Mouse (Mus musculus): ENCODE measurements at regions not wholly inside any gene's neighbourhood (a gene's known extent, or its start where the extent isn't known, plus 50 kb on each side); places are given as distances from the start of the nearest gene placed in this dataset.

DNA sequence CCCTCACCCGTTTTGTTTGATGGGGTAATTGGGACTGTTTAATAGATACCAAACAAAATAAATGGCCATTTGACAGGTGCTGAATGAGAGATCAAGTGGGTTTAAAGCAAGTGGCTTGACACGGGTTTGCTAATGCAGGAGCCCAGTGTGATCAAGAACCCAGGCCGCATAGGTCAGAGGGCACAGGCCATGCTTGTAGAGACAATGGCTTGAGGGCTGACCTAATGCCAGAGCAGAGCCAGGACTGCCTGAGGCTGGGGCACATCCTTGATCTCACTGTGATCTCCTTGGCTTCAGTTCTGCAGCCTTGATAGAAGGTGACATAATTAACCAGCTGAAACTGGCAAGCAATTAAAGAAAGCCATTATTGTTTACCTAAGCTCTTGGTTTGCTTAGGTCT, 420.0 kb downstream of the Fut8 start:
- H3K36me3 ChIP-seq (ENCODE audit: control insufficient read depth, insufficient read depth, low read length) = no peaks in the 10 kb centered on the region
- H3K27ac ChIP-seq (ENCODE audit: insufficient read depth, low read depth, low read length) = no peak overlapping the region
- no peaks in the 10 kb centered on the region for H3K4me1 ChIP-seq (ENCODE audit: control insufficient read depth, insufficient read depth, insufficient read length, low read length)
- no peak overlapping the region for H3K4me3 ChIP-seq (ENCODE audit: low read depth, low read length)
- WGBS = 71% methylated on average over 3 of the region's 3 CpGs
- H3K27me3 ChIP-seq (ENCODE audit: control insufficient read depth, insufficient read depth, low read length) = no peaks in the 10 kb centered on the region
- no peak for TF ChIP-seq POLR2A (IDR thresholded peaks at IDR 0.05; ENCODE audit: low read depth, low read length)
- TF ChIP-seq CTCF (IDR thresholded peaks at IDR 0.05; ENCODE audit: extremely low read depth, insufficient read length, insufficient replicate concordance, low read depth, low read length) = no peak

GRCm38 (mm10) chr12:77663180-77663579, 425.3 kb downstream of the Fut8 start:
- Histone ChIP-seq H3K4me3 (ENCODE audit: low read depth, low read length) (no peak overlapping the region), H3K27me3 (ENCODE audit: control insufficient read depth, insufficient read depth, low read length) (no peaks in the 10 kb centered on the region), H3K27ac (ENCODE audit: insufficient read depth, low read depth, low read length) (no peak overlapping the region), H3K36me3 (ENCODE audit: control insufficient read depth, insufficient read depth, low read length) (no peaks in the 10 kb centered on the region), H3K4me1 (ENCODE audit: control insufficient read depth, insufficient read depth, insufficient read length, low read length) (no peaks in the 10 kb centered on the region)
- WGBS = 84% methylated on average over 3 of the region's 3 CpGs
- TF ChIP-seq CTCF (IDR thresholded peaks at IDR 0.05; ENCODE audit: extremely low read depth, insufficient read length, insufficient replicate concordance, low read depth, low read length) (no peak), POLR2A (IDR thresholded peaks at IDR 0.05; ENCODE audit: low read depth, low read length) (no peak)

- no peaks in the 10 kb centered on the region for H3K36me3 ChIP-seq (ENCODE audit: control insufficient read depth, insufficient read depth, low read length)
- TF ChIP-seq CTCF (IDR thresholded peaks at IDR 0.05; ENCODE audit: extremely low read depth, insufficient read length, insufficient replicate concordance, low read depth, low read length) (no peak), POLR2A (IDR thresholded peaks at IDR 0.05; ENCODE audit: low read depth, low read length) (no peak)
- H3K4me3 ChIP-seq (ENCODE audit: low read depth, low read length) = no peak overlapping the region
- no peaks in the 10 kb centered on the region for H3K27me3 ChIP-seq (ENCODE audit: control insufficient read depth, insufficient read depth, low read length)
- no peak overlapping the region for H3K27ac ChIP-seq (ENCODE audit: insufficient read depth, low read depth, low read length)
- 63% methylated on average over 7 of the region's 7 CpGs for WGBS
- no peaks in the 10 kb centered on the region for H3K4me1 ChIP-seq (ENCODE audit: control insufficient read depth, insufficient read depth, insufficient read length, low read length)
Observed at GRCm38 (mm10) chr12:77663665-77664374, 425.9 kb downstream of the Fut8 start.

DNA sequence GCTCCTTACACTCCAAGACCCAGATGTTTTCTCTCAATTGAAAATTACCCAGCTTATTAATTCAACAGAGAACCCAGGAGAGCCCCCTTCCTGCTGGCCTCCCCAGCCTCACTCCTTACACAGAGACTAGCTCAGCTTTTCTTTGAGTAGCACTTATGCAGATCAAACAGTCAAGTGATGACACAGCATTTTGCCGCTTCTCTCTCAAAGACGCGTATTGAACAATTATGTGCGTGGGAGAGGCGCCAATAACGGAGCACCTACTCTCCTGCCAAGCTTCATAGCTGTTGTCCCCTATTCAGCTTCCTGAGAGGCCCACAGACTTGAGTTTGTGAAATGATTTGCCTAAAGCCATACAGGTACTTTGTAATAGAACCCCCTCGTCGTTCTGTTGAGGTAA, 428.5 kb downstream of the Fut8 start:
- H3K4me1 ChIP-seq (ENCODE audit: control insufficient read depth, insufficient read depth, insufficient read length, low read length) = no peaks in the 10 kb centered on the region
- H3K36me3 ChIP-seq (ENCODE audit: control insufficient read depth, insufficient read depth, low read length) = no peaks in the 10 kb centered on the region
- no peak for TF ChIP-seq POLR2A (IDR thresholded peaks at IDR 0.05; ENCODE audit: low read depth, low read length)
- TF ChIP-seq CTCF (IDR thresholded peaks at IDR 0.05; ENCODE audit: extremely low read depth, insufficient read length, insufficient replicate concordance, low read depth, low read length) = no peak
- WGBS = 72% methylated on average over 8 of the region's 8 CpGs
- no peak overlapping the region for H3K27ac ChIP-seq (ENCODE audit: insufficient read depth, low read depth, low read length)
- H3K27me3 ChIP-seq (ENCODE audit: control insufficient read depth, insufficient read depth, low read length) = no peaks in the 10 kb centered on the region
- no peak overlapping the region for H3K4me3 ChIP-seq (ENCODE audit: low read depth, low read length)

DNA sequence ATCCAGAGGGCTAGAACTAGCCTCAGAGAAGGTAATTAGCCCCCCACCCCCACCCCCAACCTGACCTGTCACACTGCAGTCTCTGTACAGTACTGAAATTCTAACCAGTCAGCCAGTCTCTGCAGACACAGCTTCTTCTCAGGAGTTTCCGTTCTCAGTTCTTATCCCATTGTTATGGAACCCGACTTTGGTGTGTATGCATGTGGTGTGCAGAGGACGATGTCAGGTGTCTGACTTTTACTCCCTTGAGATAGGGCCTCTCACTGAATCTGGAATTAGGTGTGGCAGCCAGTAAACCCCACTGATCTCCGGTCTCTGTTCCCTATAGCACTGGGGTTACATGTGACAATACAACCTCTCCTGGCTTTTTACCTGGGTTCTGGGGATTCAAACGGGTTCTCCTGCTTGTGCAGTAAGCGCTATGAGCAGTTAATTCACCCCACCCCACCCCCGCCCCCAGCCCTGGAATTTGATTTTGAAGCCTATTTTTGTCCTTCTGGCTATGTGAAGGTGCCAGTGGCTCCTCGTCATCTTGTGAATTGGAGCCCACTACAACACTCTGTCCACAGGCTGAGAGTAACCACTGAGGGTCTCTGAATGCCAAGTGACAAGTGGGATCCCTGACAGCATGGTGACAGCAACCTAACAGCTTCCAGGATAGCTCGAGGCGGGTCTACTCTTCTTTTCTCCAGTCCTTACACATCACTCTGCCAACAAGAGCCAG, 429.4 kb downstream of the Fut8 start:
- Histone ChIP-seq H3K27ac (ENCODE audit: insufficient read depth, low read depth, low read length) (no peak overlapping the region), H3K36me3 (ENCODE audit: control insufficient read depth, insufficient read depth, low read length) (no peaks in the 10 kb centered on the region), H3K27me3 (ENCODE audit: control insufficient read depth, insufficient read depth, low read length) (no peaks in the 10 kb centered on the region), H3K4me3 (ENCODE audit: low read depth, low read length) (no peak overlapping the region), H3K4me1 (ENCODE audit: control insufficient read depth, insufficient read depth, insufficient read length, low read length) (no peaks in the 10 kb centered on the region)
- no peak for TF ChIP-seq POLR2A (IDR thresholded peaks at IDR 0.05; ENCODE audit: low read depth, low read length)
- 63% methylated on average over 10 of the region's 10 CpGs for WGBS

- Histone ChIP-seq H3K27me3 (ENCODE audit: control insufficient read depth, insufficient read depth, low read length) (no peaks in the 10 kb centered on the region), H3K4me1 (ENCODE audit: control insufficient read depth, insufficient read depth, insufficient read length, low read length) (no peaks in the 10 kb centered on the region), H3K4me3 (ENCODE audit: low read depth, low read length) (no peak overlapping the region), H3K36me3 (ENCODE audit: control insufficient read depth, insufficient read depth, low read length) (no peaks in the 10 kb centered on the region), H3K27ac (ENCODE audit: insufficient read depth, low read depth, low read length) (no peak overlapping the region)
- TF ChIP-seq CTCF (IDR thresholded peaks at IDR 0.05; ENCODE audit: extremely low read depth, insufficient read length, insufficient replicate concordance, low read depth, low read length) = peak; percentile 89
- TF ChIP-seq POLR2A (IDR thresholded peaks at IDR 0.05; ENCODE audit: low read depth, low read length) = no peak
- WGBS = 6% methylated on average over 6 of the region's 6 CpGs
Observed at GRCm38 (mm10) chr12:77667875-77668204, 429.9 kb downstream of the Fut8 start.

GRCm38 (mm10) chr12:77670531-77670930, 432.6 kb downstream of the Fut8 start:
- Histone ChIP-seq H3K27ac (ENCODE audit: insufficient read depth, low read depth, low read length) (no peak overlapping the region), H3K36me3 (ENCODE audit: control insufficient read depth, insufficient read depth, low read length) (no peaks in the 10 kb centered on the region), H3K4me1 (ENCODE audit: control insufficient read depth, insufficient read depth, insufficient read length, low read length) (no peaks in the 10 kb centered on the region), H3K4me3 (ENCODE audit: low read depth, low read length) (no peak overlapping the region), H3K27me3 (ENCODE audit: control insufficient read depth, insufficient read depth, low read length) (no peaks in the 10 kb centered on the region)
- WGBS = 87% methylated on average over 8 of the region's 8 CpGs
- TF ChIP-seq CTCF (IDR thresholded peaks at IDR 0.05; ENCODE audit: extremely low read depth, insufficient read length, insufficient replicate concordance, low read depth, low read length) (no peak), POLR2A (IDR thresholded peaks at IDR 0.05; ENCODE audit: low read depth, low read length) (no peak)

Measured in small intestine, adult 2 months (tissue).